Mouse (Mus musculus) hindbrain, embryonic 10.5 days (tissue): ENCODE measurements around the gene Samd4b. TPM values are rescaled to one million over a fixed set of nuclear protein-coding genes. Genes with fewer than 3 reads are reported as not detected.
A peak's percentile ranks its signal among the peaks of the same experiment; 100 is the strongest.

Experiments used
- DNase-seq: peaks from one replicate; pipeline ENCODE4 v3.0.0-alpha.2; 2017; ENCODE audit warnings: low spot score
- H3K27ac ChIP-seq: fragments of 300-500 bp; sonication (generic); 2 replicates; pipeline ENCODE4 v1.5.1; 2016; ENCODE audit warnings: mild to moderate bottlenecking, moderate library complexity
- H3K27me3 ChIP-seq: fragments of 300-500 bp; sonication (generic); 2 replicates; pipeline ENCODE4 v1.6.1; 2016; ENCODE audit warnings: mild to moderate bottlenecking; ENCODE audit not compliant: poor library complexity, insufficient read depth, severe bottlenecking
- H3K36me3 ChIP-seq: fragments of 300-500 bp; sonication (generic); 2 replicates; pipeline ENCODE4 v1.6.1; 2016; ENCODE audit warnings: mild to moderate bottlenecking, moderate library complexity
- H3K4me1 ChIP-seq: fragments of 300-500 bp; sonication (generic); replicated peaks from 2 replicates; pipeline ENCODE4 v1.6.1; 2016; ENCODE audit warnings: mild to moderate bottlenecking
- H3K4me3 ChIP-seq: fragments of 300-500 bp; sonication (generic); 2 replicates; pipeline ENCODE4 v1.5.1; 2016; ENCODE audit warnings: mild to moderate bottlenecking, moderate library complexity
- H3K9me3 ChIP-seq: fragments of 300-500 bp; sonication (generic); 2 replicates; pipeline ENCODE4 v1.6.1; 2016; ENCODE audit warnings: mild to moderate bottlenecking, moderate library complexity
- WGBS: fragments of 180-500 bp; shearing (Covaris S2); methylation state at CpG from one replicate; pipeline ENCODE4 v1.1.7; 2016; 5-methylcytosine and 5-hydroxymethylcytosine counted together
- polyA plus RNA-seq: library from polyadenylated mRNA; unstranded; fragments of >200 nt; fragmentation: Nextera tagmentation; extraction: Ambion mirVana; gene quantifications from 2 replicates; pipeline ENCODE4 v1.2.1, GENCODE M21; 2016

Samd4b gene
- polyA plus RNA-seq, 1 experiment from 2014 or later, result 44.0 TPM

DNA sequence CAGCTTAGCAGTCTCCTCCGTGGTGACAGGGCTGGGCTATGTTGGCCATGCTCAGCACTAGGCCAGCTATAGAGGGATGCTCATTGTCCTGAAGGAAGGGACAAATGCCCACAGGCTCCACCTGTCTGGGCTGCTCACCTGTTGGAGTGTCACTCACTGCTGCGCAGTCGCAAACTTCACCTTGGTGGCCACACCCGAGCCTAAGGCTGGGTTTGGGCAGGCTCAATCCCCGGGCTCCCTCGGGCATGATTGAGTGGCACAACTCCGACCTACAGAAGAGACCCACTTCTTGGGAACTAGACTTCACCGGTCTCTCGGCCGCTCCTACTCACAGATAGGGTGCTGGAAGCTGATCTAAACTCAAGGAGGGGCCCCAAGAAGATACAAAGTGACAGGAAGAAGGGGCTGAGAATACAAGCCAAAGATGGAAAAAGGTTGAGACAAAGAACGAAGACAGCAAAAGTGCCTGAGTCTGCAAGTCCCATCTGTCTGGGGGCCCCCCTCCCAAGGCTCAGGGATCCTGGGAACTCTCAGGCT lies 226.9 kb downstream of the Samd4b start:
- no peaks in the 10 kb centered on the region for H3K27me3 ChIP-seq
- H3K36me3 ChIP-seq, result peaks cover 45% of the 10 kb centered on the region
- no peaks in the 10 kb centered on the region for H3K9me3 ChIP-seq
- 13% methylated on average over 11 of the region's 11 CpGs for WGBS
- no peak for DNase-seq
- peaks cover 60% of the 10 kb centered on the region for H3K4me1 ChIP-seq
- peak overlapping the region; percentile 95 for H3K27ac ChIP-seq
- peak overlapping the region; percentile 74 for H3K4me3 ChIP-seq

DNA sequence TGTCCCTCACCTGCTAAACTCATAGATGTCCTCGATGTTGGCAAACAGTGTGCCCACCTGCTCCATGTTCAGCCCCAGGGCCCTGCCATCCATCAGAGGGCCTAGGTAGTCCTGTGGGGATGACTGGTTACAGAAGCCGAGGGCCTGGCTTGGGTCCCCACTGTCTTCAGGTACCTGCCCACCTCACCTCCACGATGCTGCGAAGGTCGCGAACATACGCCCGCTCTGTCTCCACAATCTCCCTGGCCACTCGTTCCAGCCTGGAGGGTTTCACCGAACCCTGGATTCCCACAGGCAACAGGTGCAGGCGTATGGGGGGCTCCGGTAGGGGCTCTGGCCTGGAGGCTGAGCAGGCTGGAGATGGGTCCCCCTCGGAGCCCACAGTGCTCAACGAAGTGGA lies 227.9 kb downstream of the Samd4b start:
- no peaks in the 10 kb centered on the region for H3K27me3 ChIP-seq
- no peak for DNase-seq
- H3K36me3 ChIP-seq, result peaks cover 55% of the 10 kb centered on the region
- H3K4me1 ChIP-seq, result peaks cover 50% of the 10 kb centered on the region
- peak overlapping the region; percentile 74 for H3K4me3 ChIP-seq
- H3K27ac ChIP-seq, result peak overlapping the region; percentile 95; the same call in 1 of the 2 replicates
- 94% methylated on average over 14 of the region's 14 CpGs for WGBS
- no peaks in the 10 kb centered on the region for H3K9me3 ChIP-seq

- peak overlapping the region; percentile 27; the same call in 1 of the 2 replicates for H3K4me3 ChIP-seq
- H3K4me1 ChIP-seq, result peaks cover 37% of the 10 kb centered on the region
- no peak for DNase-seq
- H3K27me3 ChIP-seq, result no peaks in the 10 kb centered on the region
- WGBS, result 93% methylated on average over 16 of the region's 16 CpGs
- no peaks in the 10 kb centered on the region for H3K9me3 ChIP-seq
- peaks cover 71% of the 10 kb centered on the region for H3K36me3 ChIP-seq
- peak overlapping the region; percentile 12; the same call in 1 of the 2 replicates for H3K27ac ChIP-seq
Measured at GRCm38 (mm10) chr7:28368276-28368920, 229.5 kb downstream of the Samd4b start.

DNA sequence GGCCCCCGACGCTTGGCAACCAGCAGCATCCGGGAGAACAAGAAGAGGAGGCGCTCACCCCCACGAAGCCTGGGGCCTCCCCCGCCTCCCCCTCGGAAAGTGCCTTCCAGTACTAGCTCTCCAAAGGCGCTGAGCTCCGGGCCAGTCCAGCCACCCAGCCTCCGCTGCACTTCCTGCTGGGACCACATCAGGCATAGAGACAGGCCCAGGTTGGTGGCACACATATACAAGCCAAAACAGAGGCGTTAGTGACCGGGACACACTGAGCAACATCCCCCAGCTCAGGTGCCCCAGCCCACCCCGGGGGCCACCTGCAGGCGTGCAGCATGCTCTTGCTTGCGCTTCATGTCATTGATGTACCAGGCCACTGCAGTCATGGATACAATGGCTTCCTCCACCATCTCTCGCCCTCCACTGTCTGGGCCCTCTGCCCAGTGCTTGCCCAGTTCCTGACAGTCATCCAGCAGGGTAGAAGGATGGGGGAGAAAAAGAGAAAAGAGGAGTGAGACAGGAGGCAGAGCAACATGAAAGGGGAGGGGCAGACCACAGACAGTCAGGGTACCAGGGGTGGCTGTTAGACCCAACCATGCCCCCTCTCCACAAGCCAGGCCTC lies 230.2 kb downstream of the Samd4b start:
- DNase-seq, result no peak
- H3K27me3 ChIP-seq, result no peaks in the 10 kb centered on the region
- 91% methylated on average over 16 of the region's 16 CpGs for WGBS
- H3K4me1 ChIP-seq, result peaks cover 37% of the 10 kb centered on the region
- H3K36me3 ChIP-seq, result peaks cover 77% of the 10 kb centered on the region
- no peak overlapping the region for H3K27ac ChIP-seq
- H3K4me3 ChIP-seq, result peak overlapping the region; percentile 16; the same call in 1 of the 2 replicates
- H3K9me3 ChIP-seq, result no peaks in the 10 kb centered on the region

GRCm38 (mm10) chr7:28362441-28363060 lies 235.4 kb downstream of the Samd4b start:
- no peak overlapping the region for H3K4me3 ChIP-seq
- no peak for DNase-seq
- 87% methylated on average over 16 of the region's 16 CpGs for whole genome bisulfite sequencing
- H3K27ac ChIP-seq, result no peak overlapping the region
- peaks cover 10% of the 10 kb centered on the region for H3K4me1 ChIP-seq
- H3K9me3 ChIP-seq, result peaks cover 5% of the 10 kb centered on the region; the same call in 1 of the 2 replicates
- H3K36me3 ChIP-seq, result peaks cover 91% of the 10 kb centered on the region
- no peaks in the 10 kb centered on the region for H3K27me3 ChIP-seq

DNA sequence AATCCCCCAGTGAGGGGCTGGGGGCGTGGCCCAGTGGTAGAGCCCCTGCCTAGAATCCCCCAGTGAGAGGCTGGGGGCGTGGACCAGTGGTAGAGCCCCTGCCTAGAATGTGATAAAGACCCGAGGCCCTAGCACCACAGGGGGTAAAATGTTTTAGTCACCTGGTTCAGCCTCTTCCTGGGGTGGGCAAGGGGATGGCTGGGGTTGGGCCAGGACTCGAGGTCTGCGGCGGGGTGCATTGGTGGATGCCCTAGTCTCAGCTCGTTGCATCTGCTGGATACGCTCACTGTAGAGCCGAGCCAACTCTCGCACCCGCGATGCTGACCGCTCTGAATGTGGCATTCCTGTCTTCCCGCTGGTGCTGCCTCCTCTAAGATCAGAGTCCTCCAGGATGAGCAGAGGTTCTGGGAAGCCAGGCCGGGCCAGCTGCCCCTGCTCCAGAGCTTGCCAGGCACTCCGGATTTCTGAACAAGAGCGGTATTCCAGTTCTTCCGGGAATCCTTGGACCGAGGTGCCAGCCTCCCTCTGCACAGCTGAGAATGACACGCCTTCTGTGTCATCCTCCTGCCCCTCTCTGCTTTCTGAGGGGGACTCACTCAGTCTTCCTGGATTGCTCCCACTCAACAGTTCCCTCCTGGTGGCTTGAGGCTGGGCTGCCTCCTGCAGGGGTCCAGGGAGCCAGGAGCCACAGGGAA lies 236.2 kb downstream of the Samd4b start:
- Histone ChIP-seq H3K36me3 (peaks cover 83% of the 10 kb centered on the region), H3K4me3 (no peak overlapping the region), H3K4me1 (peaks cover 18% of the 10 kb centered on the region), H3K27ac (no peak overlapping the region), H3K9me3 (peaks cover 5% of the 10 kb centered on the region; the same call in 1 of the 2 replicates), H3K27me3 (no peaks in the 10 kb centered on the region)
- WGBS, result 94% methylated on average over 20 of the region's 20 CpGs
- DNase-seq, result no peak

- Histone ChIP-seq H3K9me3 (peaks cover 5% of the 10 kb centered on the region; the same call in 1 of the 2 replicates), H3K4me3 (no peak overlapping the region), H3K27me3 (no peaks in the 10 kb centered on the region), H3K27ac (no peak overlapping the region), H3K36me3 (peaks cover 71% of the 10 kb centered on the region), H3K4me1 (peaks cover 23% of the 10 kb centered on the region)
- WGBS, result 99% methylated on average over 6 of the region's 6 CpGs
- DNase-seq, result no peak
Measured at GRCm38 (mm10) chr7:28360291-28360690, 237.7 kb downstream of the Samd4b start.

DNA sequence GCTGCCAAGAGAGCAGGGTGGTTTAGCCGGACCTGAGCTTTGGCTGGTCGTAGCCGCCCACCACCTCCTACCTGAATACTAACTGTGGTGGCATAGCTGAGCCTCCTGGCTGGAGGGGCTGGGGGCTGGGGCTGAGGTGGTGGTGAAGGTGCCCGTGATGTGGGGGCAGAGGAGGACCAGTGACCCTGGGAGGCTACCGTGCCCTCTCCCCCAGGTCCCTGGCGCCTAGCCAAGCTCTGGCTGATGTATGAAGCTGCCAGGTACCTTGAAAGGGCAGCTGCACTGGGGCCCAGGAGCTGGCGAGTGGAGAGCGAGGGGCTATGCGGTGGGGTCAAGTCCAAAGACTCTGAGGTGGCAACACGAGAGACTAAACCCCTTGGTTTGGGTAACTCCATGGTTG lies 238.1 kb downstream of the Samd4b start:
- WGBS, result 93% methylated on average over 10 of the region's 10 CpGs
- Histone ChIP-seq H3K4me3 (no peak overlapping the region), H3K9me3 (peaks cover 5% of the 10 kb centered on the region; the same call in 1 of the 2 replicates), H3K27me3 (no peaks in the 10 kb centered on the region), H3K36me3 (peaks cover 71% of the 10 kb centered on the region), H3K27ac (no peak overlapping the region), H3K4me1 (peaks cover 23% of the 10 kb centered on the region)
- no peak for DNase-seq

- H3K27me3 ChIP-seq, result no peaks in the 10 kb centered on the region
- peaks cover 5% of the 10 kb centered on the region; the same call in 1 of the 2 replicates for H3K9me3 ChIP-seq
- H3K4me1 ChIP-seq, result peaks cover 23% of the 10 kb centered on the region
- DNase-seq, result no peak
- no peak overlapping the region for H3K4me3 ChIP-seq
- no peak overlapping the region for H3K27ac ChIP-seq
- H3K36me3 ChIP-seq, result peaks cover 71% of the 10 kb centered on the region
- WGBS, result 68% methylated on average over 7 of the region's 7 CpGs
Measured at GRCm38 (mm10) chr7:28358431-28358830, 239.5 kb downstream of the Samd4b start.

- H3K27me3 ChIP-seq, result no peaks in the 10 kb centered on the region
- WGBS, result 19% methylated on average over 5 of the region's 5 CpGs
- H3K4me1 ChIP-seq, result peaks cover 23% of the 10 kb centered on the region
- peaks cover 5% of the 10 kb centered on the region; the same call in 1 of the 2 replicates for H3K9me3 ChIP-seq
- H3K4me3 ChIP-seq, result no peak overlapping the region
- peak overlapping the region; percentile 41; the same call in 1 of the 2 replicates for H3K27ac ChIP-seq
- peaks cover 71% of the 10 kb centered on the region for H3K36me3 ChIP-seq
- DNase-seq, result no peak
Measured at GRCm38 (mm10) chr7:28357984-28358383, 240.0 kb downstream of the Samd4b start.

DNA sequence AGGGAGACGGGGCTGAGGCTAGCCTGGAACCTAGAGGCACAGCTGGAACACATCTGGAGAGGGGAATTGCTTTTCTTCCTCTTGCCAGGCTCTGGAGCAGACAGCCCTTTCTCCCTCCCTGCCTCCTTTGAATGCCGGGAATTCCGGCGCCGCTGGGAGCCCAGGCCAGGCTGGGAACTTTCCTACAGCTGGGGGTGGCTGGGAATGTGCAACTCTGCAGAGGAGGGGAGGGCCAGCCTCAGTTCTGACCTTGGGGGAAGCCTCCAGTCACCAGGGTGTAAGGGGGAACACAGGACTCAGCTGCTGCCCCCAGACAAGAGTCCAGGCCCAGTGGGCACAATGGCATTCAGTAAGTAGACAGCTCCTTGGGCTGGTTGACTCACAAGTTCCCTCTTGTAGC lies 241.0 kb downstream of the Samd4b start:
- Histone ChIP-seq H3K27ac (peak overlapping the region; percentile 46), H3K36me3 (peaks cover 71% of the 10 kb centered on the region), H3K9me3 (peaks cover 5% of the 10 kb centered on the region; the same call in 1 of the 2 replicates), H3K4me3 (peak overlapping the region; percentile 18; the same call in 1 of the 2 replicates), H3K4me1 (peaks cover 25% of the 10 kb centered on the region), H3K27me3 (no peaks in the 10 kb centered on the region)
- 4% methylated on average over 5 of the region's 5 CpGs for WGBS
- DNase-seq, result peak; percentile 66

- H3K36me3 ChIP-seq, result peaks cover 59% of the 10 kb centered on the region
- peaks cover 37% of the 10 kb centered on the region for H3K4me1 ChIP-seq
- no peaks in the 10 kb centered on the region for H3K27me3 ChIP-seq
- H3K27ac ChIP-seq, result no peak overlapping the region
- WGBS, result 93% methylated on average over 3 of the region's 3 CpGs
- DNase-seq, result no peak
- no peaks in the 10 kb centered on the region for H3K9me3 ChIP-seq
- no peak overlapping the region for H3K4me3 ChIP-seq
Measured at GRCm38 (mm10) chr7:28355221-28355620, 242.7 kb downstream of the Samd4b start.
